Mouse (Mus musculus) kidney, adult 2 months (tissue): ENCODE data around the gene Ghrh. TPM values are rescaled to one million over a fixed set of nuclear protein-coding genes. Genes with fewer than 3 reads are reported as not detected.

Source experiments
- DNase-seq: peaks from one replicate; pipeline ENCODE4 v3.0.0; 2021
- H3K27ac ChIP-seq: fragments of 200-500 bp; 2 replicates; pipeline ENCODE4 v1.5.1; 2012; ENCODE audit warnings: low read depth, low read length, control low read depth, inconsistent platforms; ENCODE audit not compliant: insufficient read depth
- H3K27me3 ChIP-seq: fragments of 200-500 bp; replicated peaks from 2 replicates; pipeline ENCODE4 v1.6.1; 2012; ENCODE audit warnings: mild to moderate bottlenecking, moderate library complexity, low read length, inconsistent platforms; ENCODE audit not compliant: control insufficient read depth, insufficient read depth
- H3K36me3 ChIP-seq: fragments of 200-500 bp; 2 replicates; pipeline ENCODE4 v1.6.1; 2012; ENCODE audit warnings: mild to moderate bottlenecking, moderate library complexity, low read length, inconsistent platforms; ENCODE audit not compliant: control insufficient read depth, insufficient read depth
- H3K4me1 ChIP-seq: fragments of 200-500 bp; 2 replicates; pipeline ENCODE4 v1.6.1; 2011; ENCODE audit warnings: low read length; ENCODE audit not compliant: control insufficient read depth, insufficient read depth
- H3K4me3 ChIP-seq: fragments of 200-500 bp; 2 replicates; pipeline ENCODE4 v1.5.1; 2011; ENCODE audit warnings: mild to moderate bottlenecking, low read depth, low read length, control low read depth; ENCODE audit not compliant: insufficient read depth
- CTCF ChIP-seq: fragments of 200-500 bp; conservative IDR thresholded peaks from 2 replicates; pipeline ENCODE4 v1.5.1; 2011; ENCODE audit warnings: low read depth, mild to moderate bottlenecking, control low read depth, low read length, moderate library complexity, mixed read lengths; ENCODE audit not compliant: insufficient read depth, insufficient read length
- POLR2A ChIP-seq: fragments of 200-500 bp; IDR thresholded peaks from one replicate; pipeline ENCODE4 v1.6.1; 2011; ENCODE audit warnings: low read depth, low read length, control low read depth
- WGBS: fragments of 180-500 bp; shearing (Covaris S2); methylation state at CpG from one replicate; pipeline ENCODE4 v1.1.7; 2018; 5-methylcytosine and 5-hydroxymethylcytosine counted together
- polyA plus RNA-seq: library from polyadenylated mRNA; depleted of rRNA; stranded (reverse); fragments of >200 nt; gene quantifications from 2 replicates; pipeline ENCODE4 v1.2.3, GENCODE M21; 2012

Gene Ghrh
- polyA plus RNA-seq, 1 experiment: not detected

DNA sequence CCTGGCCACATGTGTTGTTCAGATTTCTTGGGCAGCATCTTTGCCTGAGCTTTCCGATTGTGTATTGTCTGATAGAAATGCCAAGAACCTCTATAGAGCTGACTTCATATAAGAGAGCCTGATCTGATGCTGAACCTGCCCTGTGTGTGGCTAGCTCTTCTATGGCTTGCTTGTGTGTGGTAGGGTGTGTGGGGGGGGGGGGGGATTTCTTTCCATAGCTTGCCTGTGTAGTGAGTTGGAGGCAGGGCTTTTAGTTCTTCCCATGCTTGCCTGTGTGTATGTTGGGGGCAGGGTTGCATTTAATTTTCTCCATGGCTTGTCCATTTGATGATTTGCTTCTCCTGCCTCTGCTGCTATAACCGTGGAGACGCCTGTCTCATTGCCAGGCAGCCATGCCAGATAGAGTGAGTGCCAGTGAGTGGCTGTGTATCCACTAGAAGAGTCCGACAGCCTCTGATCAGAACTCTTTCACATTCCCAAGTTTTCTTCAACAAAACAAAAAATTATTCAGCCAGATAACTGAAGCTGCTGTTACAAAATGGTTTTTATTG lies 39.5 kb downstream of the Ghrh start:
- no peak for TF ChIP-seq CTCF
- no peak for TF ChIP-seq POLR2A
- Histone ChIP-seq H3K4me1 (no peaks in the 10 kb centered on the region), H3K4me3 (no peak overlapping the region), H3K36me3 (peaks cover 3% of the 10 kb centered on the region), H3K27ac (no peak overlapping the region), H3K27me3 (no peaks in the 10 kb centered on the region)
- DNase-seq: no peak
- WGBS: 84% methylated on average over 4 of the region's 4 CpGs

DNA sequence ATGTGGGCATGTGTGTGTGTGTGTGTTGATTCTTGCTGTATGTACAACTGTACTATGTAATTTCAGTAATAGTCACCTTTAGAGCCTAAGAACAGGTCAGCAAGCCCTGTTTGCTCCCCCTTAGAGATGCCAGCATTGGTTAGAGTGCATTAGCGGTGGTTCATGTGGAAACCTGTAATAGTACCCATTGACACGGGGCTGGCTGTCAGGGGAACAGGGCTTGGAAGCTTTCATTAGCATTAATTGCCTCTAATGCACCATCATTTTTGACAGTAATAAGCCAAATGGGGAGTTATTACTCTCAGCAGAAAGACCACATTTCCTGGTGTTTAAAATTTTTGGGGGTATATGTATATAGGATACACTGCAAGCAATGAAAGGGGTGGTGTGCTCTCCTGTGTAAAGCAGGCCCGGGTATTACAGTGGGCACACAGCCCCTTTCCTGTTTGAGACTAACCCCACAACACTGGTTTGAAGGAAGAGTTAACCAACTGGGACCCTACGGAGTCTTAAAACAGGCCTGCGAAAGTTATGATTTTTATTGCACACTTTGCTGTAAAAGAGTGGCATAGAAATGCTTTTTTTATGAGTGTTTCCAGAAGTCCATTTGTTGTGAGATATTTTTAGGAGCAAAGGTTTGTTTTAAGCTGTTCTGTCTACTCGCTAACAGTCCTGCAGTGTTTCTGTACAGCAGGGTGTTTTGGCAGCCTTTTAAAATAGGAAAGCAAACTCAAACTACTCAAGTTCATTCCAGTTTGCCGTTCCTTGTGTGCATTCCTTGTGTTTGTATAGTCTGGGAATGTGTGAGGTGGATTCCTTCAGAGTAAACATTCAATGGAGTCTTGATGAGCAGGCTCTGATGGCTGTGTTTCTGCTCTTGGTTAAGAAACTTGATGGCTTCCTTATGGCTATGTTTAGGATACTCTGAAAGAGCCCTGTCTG lies 40.9 kb downstream of the Ghrh start:
- no peaks in the 10 kb centered on the region for H3K27me3 ChIP-seq
- WGBS: 73% methylated on average over 7 of the region's 7 CpGs
- H3K27ac ChIP-seq: no peak overlapping the region
- DNase-seq: no peak
- no peaks in the 10 kb centered on the region for H3K4me1 ChIP-seq
- TF ChIP-seq CTCF (no peak), POLR2A (no peak)
- H3K36me3 ChIP-seq: peaks cover 5% of the 10 kb centered on the region
- no peak overlapping the region for H3K4me3 ChIP-seq

DNA sequence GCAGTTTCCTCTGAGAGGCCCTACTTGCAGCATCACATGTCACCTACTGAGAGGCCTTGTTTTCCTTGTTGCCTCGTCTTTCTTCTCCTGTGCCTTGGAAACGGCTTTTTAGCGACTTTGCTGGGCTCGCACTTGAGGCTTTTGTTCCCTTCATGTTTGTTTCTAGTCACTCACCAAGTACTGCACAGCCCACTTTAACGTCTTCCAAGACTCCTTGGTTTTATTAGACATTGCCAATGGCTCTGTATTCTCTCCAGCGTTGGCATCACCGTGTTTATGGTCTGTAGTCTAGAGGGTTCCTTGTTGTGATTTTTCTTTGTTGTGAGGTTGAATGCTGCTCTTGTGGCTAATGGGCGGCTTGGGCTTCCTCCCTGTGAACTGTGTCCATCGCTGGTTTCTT lies 44.2 kb downstream of the Ghrh start:
- Histone ChIP-seq H3K36me3 (peaks cover 5% of the 10 kb centered on the region), H3K4me3 (no peak overlapping the region), H3K27me3 (no peaks in the 10 kb centered on the region), H3K4me1 (no peaks in the 10 kb centered on the region), H3K27ac (no peak overlapping the region)
- DNase-seq: no peak
- WGBS: 74% methylated on average over 9 of the region's 9 CpGs
- TF ChIP-seq CTCF (no peak), POLR2A (no peak)

DNA sequence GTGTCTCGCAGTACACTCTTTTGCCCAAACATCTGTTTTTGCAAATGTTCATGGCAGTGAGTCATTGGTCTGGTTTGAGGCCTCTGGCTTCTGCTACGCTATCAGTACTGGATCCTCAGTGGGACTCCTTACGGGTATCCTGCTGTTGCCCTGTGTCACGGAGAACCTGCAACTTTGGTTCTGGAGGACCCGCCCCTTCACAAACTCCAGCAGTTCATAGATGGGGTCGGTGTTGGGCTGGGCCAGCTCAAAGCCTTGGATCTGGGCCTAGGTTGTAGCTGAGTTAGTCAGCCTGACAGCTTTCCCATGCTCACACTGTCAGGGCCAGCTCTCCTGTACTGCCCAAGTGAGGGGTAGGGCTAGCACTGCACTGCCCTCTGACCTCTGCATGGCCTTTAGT lies 47.3 kb downstream of the Ghrh start:
- Histone ChIP-seq H3K27ac (no peak overlapping the region), H3K36me3 (peaks cover 6% of the 10 kb centered on the region), H3K4me3 (no peak overlapping the region), H3K4me1 (no peaks in the 10 kb centered on the region; the same call in 1 of the 2 replicates), H3K27me3 (no peaks in the 10 kb centered on the region)
- TF ChIP-seq POLR2A: no peak
- no peak for TF ChIP-seq CTCF
- WGBS: 92% methylated on average over 6 of the region's 6 CpGs
- DNase-seq: no peak

DNA sequence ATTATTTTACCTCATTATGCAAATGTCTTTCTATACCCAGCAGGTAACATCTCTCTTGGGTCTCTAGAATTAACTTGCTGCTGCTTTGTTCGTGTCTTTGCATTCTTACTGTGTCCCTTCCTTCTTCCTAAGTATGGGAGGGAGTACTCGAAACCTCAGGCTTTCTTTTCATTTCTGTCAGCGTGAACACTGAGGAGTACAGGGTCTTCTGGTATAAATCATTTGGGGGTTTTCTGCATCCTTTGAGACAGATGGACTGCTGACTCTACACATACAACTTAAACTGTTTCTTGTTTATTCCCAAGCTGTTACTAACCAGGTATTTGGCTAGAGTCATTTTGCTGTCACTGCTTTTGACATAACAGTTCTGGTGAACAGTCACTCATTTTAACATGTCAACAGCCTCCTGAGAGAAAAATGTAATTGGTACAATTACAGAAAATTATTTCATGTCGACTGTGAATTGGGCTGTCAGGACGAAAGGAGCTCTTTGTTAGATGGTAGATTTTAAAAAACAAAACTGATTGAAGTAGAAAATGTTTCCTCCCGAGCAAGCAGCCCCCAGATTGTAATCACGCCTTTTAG lies 51.1 kb downstream of the Ghrh start:
- TF ChIP-seq POLR2A: no peak
- no peak for TF ChIP-seq CTCF
- Histone ChIP-seq H3K36me3 (peaks cover 6% of the 10 kb centered on the region), H3K27ac (no peak overlapping the region), H3K4me3 (no peak overlapping the region), H3K4me1 (no peaks in the 10 kb centered on the region; the same call in 1 of the 2 replicates), H3K27me3 (no peaks in the 10 kb centered on the region)
- 68% methylated on average over 7 of the region's 7 CpGs for WGBS
- no peak for DNase-seq

DNA sequence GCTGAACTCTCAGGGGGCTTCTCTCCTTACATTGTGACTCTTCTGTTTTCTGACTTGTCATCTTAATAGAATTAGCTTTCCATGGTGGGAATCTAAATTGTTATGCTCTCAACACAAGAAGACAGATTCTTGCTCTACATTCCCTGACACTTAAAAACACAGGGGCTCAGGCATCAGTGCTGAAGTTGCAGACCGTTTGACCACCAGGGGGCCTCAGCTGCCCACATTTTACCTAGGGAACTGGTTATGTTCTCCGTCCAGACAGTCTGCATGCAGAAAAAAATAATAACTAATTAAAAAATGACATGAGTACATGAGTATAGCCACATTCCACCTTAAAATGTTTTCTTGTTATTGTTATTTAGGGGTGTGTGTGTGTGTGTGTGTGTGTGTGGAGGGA lies 55.2 kb downstream of the Ghrh start:
- DNase-seq: peak; percentile 69
- peaks cover 3% of the 10 kb centered on the region for H3K36me3 ChIP-seq
- H3K27ac ChIP-seq: no peak overlapping the region
- WGBS: 11% methylated on average over 2 of the region's 2 CpGs
- H3K4me1 ChIP-seq: no peaks in the 10 kb centered on the region; the same call in 1 of the 2 replicates
- no peak for TF ChIP-seq POLR2A
- TF ChIP-seq CTCF: peak; percentile 68
- no peak overlapping the region for H3K4me3 ChIP-seq
- H3K27me3 ChIP-seq: no peaks in the 10 kb centered on the region

DNA sequence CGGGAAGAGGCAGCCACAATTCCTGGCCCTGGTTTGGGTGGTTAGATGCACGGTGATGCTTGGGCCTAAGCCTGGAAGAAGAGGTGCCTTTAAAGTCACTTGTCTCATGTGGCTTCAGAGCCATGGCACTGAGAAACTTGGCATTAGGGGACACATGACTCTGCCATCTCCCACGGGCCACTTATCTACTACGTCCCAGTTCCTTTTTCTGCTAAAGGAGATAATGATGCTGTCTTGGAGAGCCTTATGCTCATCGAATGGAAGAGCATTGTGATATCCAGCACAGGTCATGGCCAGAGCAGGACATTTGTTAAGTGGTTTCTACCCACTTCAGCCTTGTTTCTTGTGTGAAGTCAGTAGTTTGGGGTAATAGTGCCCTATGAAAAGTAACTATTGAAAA lies 58.3 kb downstream of the Ghrh start:
- no peak overlapping the region for H3K27ac ChIP-seq
- no peaks in the 10 kb centered on the region; the same call in 1 of the 2 replicates for H3K36me3 ChIP-seq
- TF ChIP-seq CTCF: no peak
- TF ChIP-seq POLR2A: no peak
- DNase-seq: no peak
- 91% methylated on average over 5 of the region's 5 CpGs for WGBS
- no peaks in the 10 kb centered on the region for H3K4me1 ChIP-seq
- H3K27me3 ChIP-seq: no peaks in the 10 kb centered on the region
- no peak overlapping the region for H3K4me3 ChIP-seq
